Mouse (Mus musculus): ENCODE results near the gene Ngrn.

GRCm38 (mm10) chr7:80296462-80296861 is 35.4 kb downstream of the Ngrn start:
- TF ChIP-seq POLR2A (IDR thresholded peaks at IDR 0.05; ENCODE audit: low read depth, low read length) = no peak
- TF ChIP-seq CTCF (IDR thresholded peaks at IDR 0.05; ENCODE audit: extremely low read depth, insufficient read length, insufficient replicate concordance, low read depth, low read length) = no peak

Data from small intestine, adult 2 months (tissue).